ENCODE assay signal across 34 mouse cellular contexts in genomic region chr19:47148267-47148847, GRCm38 (mm10). TPM values are rescaled to one million over a fixed set of nuclear protein-coding genes. Genes with fewer than 3 reads are reported as not detected.
DNase-seq lines count a peak whose midpoint lies in the region; ATAC-seq lines count a peak whose summit lies in the region.
"Had no signal": no experiment of that assay in that cellular context is flagged by ENCODE, and none has a peak within 500 bp of the region (broad histone marks: within the 10 kb centered on the region; RNA-seq: fewer than 3 reads in every experiment).

No protein-coding gene starts in this region.

- no peaks in the 10 kb centered on the region for H3K36me3 ChIP-seq in forebrain, embryonic 15.5 days
- H3K36me3 ChIP-seq: forebrain, embryonic 10.5 days; hindbrain, embryonic 12.5 days had no signal

- no peaks in the 10 kb centered on the region for H3K9me3 ChIP-seq in forebrain, embryonic 15.5 days
- H3K9me3 ChIP-seq: forebrain, embryonic 10.5 days; hindbrain, embryonic 12.5 days had no signal

- no peak overlapping the region for H3K9ac ChIP-seq in forebrain, embryonic 15.5 days (replicated peaks)
- H3K9ac ChIP-seq: hindbrain, embryonic 12.5 days had no signal

- H3K4me2 ChIP-seq in forebrain, embryonic 15.5 days (replicated peaks): no peak overlapping the region
- H3K4me2 ChIP-seq: heart, embryonic 11.5 days; hindbrain, embryonic 12.5 days had no signal

- peak; percentile 17 for ATAC-seq in inflammation-experienced regulatory T-cells, adult 6 months
- peak; percentile 45; the same call in 1 of the 2 replicates for ATAC-seq in neutrophil, adult 5-6 weeks (ENCODE audit: extremely low read depth, insufficient number of reproducible peaks, low FRiP score, poor library complexity, severe bottlenecking)
- ATAC-seq in forebrain, embryonic 15.5 days (replicated peaks): no peak
- ATAC-seq: activated CD4-positive, CD25-positive, alpha-beta regulatory T cell, adult 4 months; CD4-positive, CD25-positive, alpha-beta regulatory T cell, adult 4 months; forebrain, embryonic 14.5 days; hindbrain, postnatal 0 days; intestine, postnatal 0 days had no signal

- peaks cover 7% of the 10 kb centered on the region for H3K4me1 ChIP-seq in forebrain, embryonic 15.5 days

- no peak overlapping the region for H3K4me3 ChIP-seq in forebrain, embryonic 15.5 days
- H3K4me3 ChIP-seq: forebrain, embryonic 10.5 days; heart, adult 2 months; hindbrain, embryonic 12.5 days had no signal

- H3K27ac ChIP-seq in forebrain, embryonic 15.5 days (replicated peaks): no peak overlapping the region
- H3K27ac ChIP-seq: forebrain, embryonic 10.5 days; heart, adult 2 months; hindbrain, embryonic 12.5 days; hindbrain, postnatal 0 days had no signal

- WGBS in forebrain, embryonic 15.5 days: 79% methylated on average over 5 of the region's 5 CpGs

- DNase-seq in 3T3-L1 (ENCODE audit: low read depth, low spot score): peak; percentile 34
- peak; percentile 41 for DNase-seq in A20 (ENCODE audit: low read depth, low spot score)
- DNase-seq in left cerebral cortex, adult 18-20 months (ENCODE audit: low spot score in 2 of 2): no peak
- DNase-seq in heart, adult 9 months (ENCODE audit: low spot score in 2 of 2): no peak
- DNase-seq: adrenal gland, adult 8-10 months; adrenal gland, postnatal 25 days; cerebellum, adult 11-12 months; cerebellum, adult 8-10 months; cerebellum, postnatal 14 days; gastrocnemius, postnatal 25 days; heart, adult 2 months had no signal

- no peaks in the 10 kb centered on the region for H3K27me3 ChIP-seq in forebrain, embryonic 15.5 days

RNA-seq across cellular contexts. Expression of gene Calhm1, which starts 4.3 kb away (rescaled TPM):
- polyA plus RNA-seq in inflammation-experienced regulatory T-cells, adult 6 months (2017; shearing (Covaris generic)): not detected
- not detected in 2 replicates for total RNA-seq in neutrophil, adult 5-6 weeks (2017)
- not detected for total RNA-seq in left cerebral cortex, adult 18-20 months (2021)
- polyA plus RNA-seq in forebrain, embryonic 15.5 days (2015; fragmentation: Nextera tagmentation; extraction: Ambion mirVana): not detected in 2 replicates
- total RNA-seq: adrenal gland, adult 8-10 months; adrenal gland, postnatal 25 days; ES-E14; gastrocnemius, adult 8-10 months; gastrocnemius, postnatal 25 days; heart, adult 2 months; heart, postnatal 25 days; hematopoietic stem cell, adult 5-6 weeks; hindbrain, postnatal 0 days had no signal
- polyA plus RNA-seq: activated CD4-positive, CD25-positive, alpha-beta regulatory T cell, adult 4 months; brain, embryonic 14.5 days; C2C12; CD4-positive, CD25-positive, alpha-beta regulatory T cell, adult 4 months; embryonic facial prominence, embryonic 11.5 days; embryonic facial prominence, embryonic 14.5 days; forebrain, embryonic 10.5 days; forebrain, embryonic 14.5 days; gonadal fat pad, adult 2 months; heart, adult 2 months; heart, embryonic 11.5 days; heart, embryonic 14.5 days; heart, postnatal 0 days; hindbrain, embryonic 12.5 days; hindbrain, postnatal 0 days; intestine, embryonic 14.5 days; intestine, postnatal 0 days had no signal

RNA-seq across cellular contexts. Expression of gene Calhm3, which starts 9.2 kb away (rescaled TPM):
- polyA plus RNA-seq in inflammation-experienced regulatory T-cells, adult 6 months (2017; shearing (Covaris generic)): not detected
- not detected in 2 replicates for total RNA-seq in neutrophil, adult 5-6 weeks (2017)
- not detected for total RNA-seq in left cerebral cortex, adult 18-20 months (2021)
- not detected in 2 replicates for polyA plus RNA-seq in forebrain, embryonic 15.5 days (2015; fragmentation: Nextera tagmentation; extraction: Ambion mirVana)
- total RNA-seq: adrenal gland, adult 8-10 months; adrenal gland, postnatal 25 days; gastrocnemius, adult 8-10 months; gastrocnemius, postnatal 25 days; heart, adult 2 months; heart, postnatal 25 days; hematopoietic stem cell, adult 5-6 weeks; hindbrain, postnatal 0 days had no signal
- polyA plus RNA-seq: activated CD4-positive, CD25-positive, alpha-beta regulatory T cell, adult 4 months; C2C12; CD4-positive, CD25-positive, alpha-beta regulatory T cell, adult 4 months; embryonic facial prominence, embryonic 11.5 days; embryonic facial prominence, embryonic 14.5 days; forebrain, embryonic 10.5 days; forebrain, embryonic 14.5 days; gonadal fat pad, adult 2 months; heart, adult 2 months; heart, embryonic 11.5 days; heart, embryonic 14.5 days; heart, postnatal 0 days; hindbrain, embryonic 12.5 days; hindbrain, postnatal 0 days; intestine, embryonic 14.5 days had no signal

RNA-seq across cellular contexts. Expression of gene Calhm2, which starts 10.3 kb away (rescaled TPM):
- 10 to 100 TPM; 13.3 to 21.6 (median 15.8) TPM for polyA plus RNA-seq in inflammation-experienced regulatory T-cells, adult 6 months (2017; shearing (Covaris generic))
- total RNA-seq in neutrophil, adult 5-6 weeks (2017): 46.8 and 51.0 TPM in 2 replicates
- total RNA-seq in left cerebral cortex, adult 18-20 months (2021): 1 to 10 TPM; 8.2 to 9.5 TPM
- 1.0 and 1.2 TPM in 2 replicates for polyA plus RNA-seq in forebrain, embryonic 15.5 days (2015; fragmentation: Nextera tagmentation; extraction: Ambion mirVana)

RNA-seq across cellular contexts. Expression of gene Neurl1a, which starts 30.3 kb away (rescaled TPM):
- under 1 TPM; 0.19 to 0.32 (median 0.25) TPM for polyA plus RNA-seq in inflammation-experienced regulatory T-cells, adult 6 months (2017; shearing (Covaris generic))
- 0.12 TPM in 2 replicates for total RNA-seq in neutrophil, adult 5-6 weeks (2017)
- total RNA-seq in left cerebral cortex, adult 18-20 months (2021): 100 to 1,000 TPM; 183 to 194 TPM
- polyA plus RNA-seq in forebrain, embryonic 15.5 days (2015; fragmentation: Nextera tagmentation; extraction: Ambion mirVana): 7.2 and 7.9 TPM in 2 replicates
- total RNA-seq: hematopoietic stem cell, adult 5-6 weeks had no signal

RNA-seq across cellular contexts. Expression of gene Pdcd11, which starts 57.8 kb away (rescaled TPM):
- 1 to 10 TPM; 5.9 to 8.5 (median 7.3) TPM for polyA plus RNA-seq in inflammation-experienced regulatory T-cells, adult 6 months (2017; shearing (Covaris generic))
- total RNA-seq in neutrophil, adult 5-6 weeks (2017): 19.6 and 23.2 TPM in 2 replicates
- total RNA-seq in left cerebral cortex, adult 18-20 months (2021): 10 to 100 TPM; 15.3 to 16.3 TPM
- polyA plus RNA-seq in forebrain, embryonic 15.5 days (2015; fragmentation: Nextera tagmentation; extraction: Ambion mirVana): 7.3 and 8.6 TPM in 2 replicates

Comparison
In these comparisons a context has a peak if more than half of its experiments do, and no peak if none do; other contexts are left out.
1. DNase-seq: peak in 3T3-L1 (single experiment) and A20 (single experiment); none in left cerebral cortex, adult 18-20 months (0 of 2) and heart, adult 9 months (0 of 2).